Mouse (Mus musculus) forebrain, embryonic 10.5 days (tissue): Measurements from ENCODE around the gene Tjp3. TPM values are rescaled to one million over a fixed set of nuclear protein-coding genes. Genes with fewer than 3 reads are reported as not detected.
A peak's percentile ranks its signal among the peaks of the same experiment; 100 is the strongest.

Source experiments
- DNase-seq: peaks from one replicate; pipeline ENCODE4 v3.0.0-alpha.2; 2017; ENCODE audit warnings: low spot score; ENCODE audit errors: extremely low spot score
- H3K27ac ChIP-seq: fragments of 300-500 bp; sonication (generic); 2 replicates; pipeline ENCODE4 v1.5.1; 2016; ENCODE audit warnings: mild to moderate bottlenecking
- H3K27me3 ChIP-seq: fragments of 300-500 bp; sonication (generic); 2 replicates; pipeline ENCODE4 v1.6.1; 2016; ENCODE audit warnings: mild to moderate bottlenecking; ENCODE audit not compliant: poor library complexity, severe bottlenecking
- H3K36me3 ChIP-seq: fragments of 300-500 bp; sonication (generic); replicated peaks from 2 replicates; pipeline ENCODE4 v1.6.1; 2016; ENCODE audit warnings: mild to moderate bottlenecking, moderate library complexity
- H3K4me1 ChIP-seq: fragments of 300-500 bp; sonication (generic); 2 replicates; pipeline ENCODE4 v1.6.1; 2016
- H3K4me3 ChIP-seq: fragments of 300-500 bp; sonication (generic); 2 replicates; pipeline ENCODE4 v1.5.1; 2016; ENCODE audit warnings: mild to moderate bottlenecking, moderate library complexity
- H3K9me3 ChIP-seq: fragments of 300-500 bp; sonication (generic); 2 replicates; pipeline ENCODE4 v1.6.1; 2016; ENCODE audit warnings: mild to moderate bottlenecking, moderate library complexity
- whole genome bisulfite sequencing: fragments of 180-500 bp; shearing (Covaris S2); methylation state at CpG from one replicate; pipeline ENCODE4 v1.1.7; 2016; 5-methylcytosine and 5-hydroxymethylcytosine counted together
- polyA plus RNA-seq: library from polyadenylated mRNA; unstranded; fragments of >200 nt; fragmentation: Nextera tagmentation; extraction: Ambion mirVana; gene quantifications from 2 replicates; pipeline ENCODE4 v1.2.1, GENCODE M21; 2016

Tjp3 gene
- polyA plus RNA-seq, 1 experiment from 2014 or later: 8.8 TPM

GRCm38 (mm10) chr10:81268643-81269412 lies 22.6 kb downstream of the Tjp3 start:
- Histone ChIP-seq H3K27ac (peak overlapping the region; percentile 87), H3K4me1 (peaks cover 30% of the 10 kb centered on the region), H3K4me3 (peak overlapping the region; percentile 78), H3K36me3 (peaks cover 65% of the 10 kb centered on the region), H3K9me3 (no peaks in the 10 kb centered on the region), H3K27me3 (no peaks in the 10 kb centered on the region)
- DNase-seq: no peak
- 83% methylated on average over 16 of the region's 16 CpGs for WGBS

- no peaks in the 10 kb centered on the region for H3K9me3 ChIP-seq
- H3K36me3 ChIP-seq: peaks cover 65% of the 10 kb centered on the region
- WGBS: 5% methylated on average over 23 of the region's 23 CpGs
Measured at GRCm38 (mm10) chr10:81268056-81268455, 23.3 kb downstream of the Tjp3 start.

GRCm38 (mm10) chr10:81266211-81267105 lies 24.9 kb downstream of the Tjp3 start, which contains the start of the genes Mrpl54 and Apba3:
TSS of gene Mrpl54 (minus strand) at chr10:81266934.
TSS of gene Apba3 (plus strand) at chr10:81266960.
- Histone ChIP-seq H3K4me1 (peaks cover 30% of the 10 kb centered on the region), H3K27me3 (no peaks in the 10 kb centered on the region), H3K4me3 (peak within 1 kb of the TSS; percentile 78), H3K9me3 (no peaks in the 10 kb centered on the region), H3K27ac (peak within 1 kb of the TSS; percentile 95), H3K36me3 (peaks cover 65% of the 10 kb centered on the region)
- WGBS: under 1% methylated on average over 48 of the region's 48 CpGs
- peak; percentile 94 for DNase-seq

More at GRCm38 (mm10) chr10:81268056-81268455, 23.3 kb downstream of the Tjp3 start:
- Histone ChIP-seq H3K27ac (peak overlapping the region; percentile 87), H3K4me3 (peak overlapping the region; percentile 78), H3K4me1 (peaks cover 30% of the 10 kb centered on the region), H3K27me3 (no peaks in the 10 kb centered on the region)
- peak; percentile 77 for DNase-seq

GRCm38 (mm10) chr10:81265540-81265939 lies 25.8 kb downstream of the Tjp3 start:
- H3K9me3 ChIP-seq: peaks cover 3% of the 10 kb centered on the region; the same call in 1 of the 2 replicates
- H3K27me3 ChIP-seq: peaks cover 7% of the 10 kb centered on the region
- peaks cover 65% of the 10 kb centered on the region for H3K36me3 ChIP-seq
- H3K4me3 ChIP-seq: peak overlapping the region; percentile 61
- WGBS: 95% methylated on average over 8 of the region's 8 CpGs
- DNase-seq: no peak
- peak overlapping the region; percentile 62 for H3K27ac ChIP-seq
- H3K4me1 ChIP-seq: peaks cover 30% of the 10 kb centered on the region

GRCm38 (mm10) chr10:81261025-81261424 lies 30.4 kb downstream of the Tjp3 start:
- no peak overlapping the region for H3K27ac ChIP-seq
- WGBS: 88% methylated on average over 4 of the region's 4 CpGs
- peaks cover 52% of the 10 kb centered on the region for H3K27me3 ChIP-seq
- no peak overlapping the region for H3K4me3 ChIP-seq
- peaks cover 38% of the 10 kb centered on the region for H3K4me1 ChIP-seq
- peaks cover 6% of the 10 kb centered on the region; the same call in 1 of the 2 replicates for H3K9me3 ChIP-seq
- H3K36me3 ChIP-seq: peaks cover 56% of the 10 kb centered on the region
- no peak for DNase-seq

GRCm38 (mm10) chr10:81259225-81259884 lies 32.0 kb downstream of the Tjp3 start:
- WGBS: 55% methylated on average over 21 of the region's 21 CpGs
- peak overlapping the region; percentile 2; the same call in 1 of the 2 replicates for H3K4me3 ChIP-seq
- H3K27ac ChIP-seq: 0 out of 2 replicates have a peak overlapping the region, but pooled peaks have one; percentile 26
- H3K4me1 ChIP-seq: peaks cover 27% of the 10 kb centered on the region
- DNase-seq: no peak
- H3K9me3 ChIP-seq: peaks cover 6% of the 10 kb centered on the region; the same call in 1 of the 2 replicates
- H3K27me3 ChIP-seq: peaks cover 65% of the 10 kb centered on the region
- H3K36me3 ChIP-seq: peaks cover 43% of the 10 kb centered on the region

GRCm38 (mm10) chr10:81257158-81258039 lies 34.0 kb downstream of the Tjp3 start:
- Histone ChIP-seq H3K4me1 (peaks cover 38% of the 10 kb centered on the region), H3K36me3 (peaks cover 23% of the 10 kb centered on the region), H3K4me3 (peak overlapping the region; percentile 60), H3K27me3 (peaks cover 84% of the 10 kb centered on the region), H3K27ac (peak overlapping the region; percentile 69), H3K9me3 (peaks cover 6% of the 10 kb centered on the region; the same call in 1 of the 2 replicates)
- WGBS: 2% methylated on average over 62 of the region's 62 CpGs
- peak; percentile 46 for DNase-seq

DNA sequence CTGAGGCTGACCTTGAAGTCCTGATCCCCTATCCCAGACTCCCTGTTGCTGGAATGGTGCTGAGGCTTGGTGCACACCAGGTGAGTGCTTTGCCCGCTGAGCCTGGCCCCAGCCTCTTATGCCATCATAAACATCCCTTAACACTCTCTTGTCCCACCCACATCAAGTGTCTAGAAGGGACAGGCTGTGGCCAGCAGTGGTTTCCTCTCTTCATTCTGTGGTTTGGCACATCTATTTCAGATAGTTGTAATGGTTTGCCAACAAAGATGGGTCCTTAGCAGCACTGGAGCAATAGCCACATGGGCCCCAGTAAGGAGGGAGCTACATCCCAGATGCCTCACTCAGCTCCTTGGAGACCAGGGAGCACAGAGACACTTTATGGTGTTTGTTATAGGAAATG lies 36.5 kb downstream of the Tjp3 start:
- Histone ChIP-seq H3K27me3 (peaks cover 93% of the 10 kb centered on the region), H3K4me3 (no peak overlapping the region)
- WGBS: 61% methylated on average over 1 of the region's 1 CpGs

DNA sequence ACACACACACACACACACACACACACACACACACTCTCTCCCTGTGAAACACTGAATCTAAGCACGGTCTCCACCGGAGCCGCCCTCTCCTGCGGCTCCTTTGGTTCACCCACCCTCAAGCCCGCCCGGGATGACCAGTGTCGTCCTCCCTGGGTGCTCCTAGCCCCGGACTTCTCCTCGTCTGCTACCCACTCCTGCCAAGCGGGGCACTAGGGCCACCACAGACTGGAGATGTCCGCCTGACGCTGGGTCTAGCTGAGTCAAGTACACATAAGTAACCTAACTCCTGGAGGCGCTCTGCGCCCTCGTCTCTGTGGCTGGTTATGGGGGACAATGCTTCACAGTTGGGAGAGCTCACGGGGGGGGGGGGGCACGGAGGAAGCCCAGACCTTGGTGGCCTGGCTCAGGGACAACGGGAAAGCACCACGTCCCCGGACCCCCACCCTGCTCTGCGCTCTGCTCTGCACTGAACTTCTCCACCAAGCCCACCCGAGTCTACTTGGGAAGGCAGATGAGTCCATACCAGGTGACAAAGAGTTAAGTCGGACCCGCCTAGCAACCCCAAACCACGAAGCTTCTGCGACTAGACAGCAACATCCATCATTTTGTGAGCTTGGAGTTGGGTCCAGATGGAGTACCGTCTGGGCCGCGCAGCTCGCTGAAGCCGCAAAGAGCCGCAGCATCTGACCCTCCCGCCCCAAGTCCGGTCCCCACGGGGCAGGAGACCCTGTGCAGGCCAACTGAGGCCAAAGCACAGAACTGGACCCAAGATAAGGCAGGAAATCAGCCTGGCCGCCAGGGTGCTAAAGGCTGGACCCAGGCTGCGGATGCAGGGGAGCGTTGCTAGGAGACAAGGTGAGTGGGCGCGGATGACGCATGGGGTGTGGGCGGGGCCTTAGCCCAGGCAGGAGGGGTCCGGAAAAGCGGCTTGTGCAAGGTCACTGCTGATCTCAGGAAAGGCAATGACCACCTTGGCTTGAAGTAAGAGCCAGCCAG lies 38.7 kb downstream of the Tjp3 start, which contains the start of gene Matk:
Gene Matk (plus strand): TSS at position 512 of the 996 bp plus-strand sequence.
- Histone ChIP-seq H3K27ac (peak within 1 kb of the TSS; percentile 7; the same call in 1 of the 2 replicates), H3K4me3 (peak within 1 kb of the TSS; percentile 34), H3K27me3 (peaks cover 72% of the 10 kb centered on the region), H3K9me3 (no peaks in the 10 kb centered on the region), H3K36me3 (no peaks in the 10 kb centered on the region), H3K4me1 (peaks cover 42% of the 10 kb centered on the region)
- DNase-seq: peak; percentile 67
- WGBS: 8% methylated on average over 44 of the region's 44 CpGs

More for the DNA sequence above, 36.5 kb downstream of the Tjp3 start:
- Histone ChIP-seq H3K4me1 (peaks cover 48% of the 10 kb centered on the region), H3K9me3 (no peaks in the 10 kb centered on the region), H3K27ac (no peak overlapping the region), H3K36me3 (no peaks in the 10 kb centered on the region)
- no peak for DNase-seq

DNA sequence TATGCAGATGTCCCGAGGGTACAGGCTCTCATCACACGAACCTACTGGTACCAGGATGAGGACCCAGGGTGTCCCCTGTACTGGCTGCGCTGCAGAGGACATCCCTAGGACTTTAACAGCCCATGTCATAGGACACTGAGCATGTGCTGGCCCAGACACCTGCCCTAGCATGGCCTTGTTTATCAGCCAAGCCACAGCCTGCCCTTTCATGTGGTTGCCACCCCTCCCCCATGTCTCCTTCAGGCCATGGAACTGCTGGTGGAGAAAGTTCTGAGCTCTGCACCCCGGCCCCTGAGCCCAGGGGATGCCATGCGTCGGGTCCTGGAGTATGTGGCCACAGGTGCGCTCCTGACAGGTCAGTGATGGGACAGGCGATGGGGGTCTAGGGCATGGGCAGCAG lies 41.9 kb downstream of the Tjp3 start:
- no peak for DNase-seq
- no peaks in the 10 kb centered on the region for H3K9me3 ChIP-seq
- WGBS: 87% methylated on average over 8 of the region's 8 CpGs
- no peak overlapping the region for H3K4me3 ChIP-seq
- no peaks in the 10 kb centered on the region for H3K36me3 ChIP-seq
- peaks cover 69% of the 10 kb centered on the region for H3K27me3 ChIP-seq
- H3K27ac ChIP-seq: no peak overlapping the region
- H3K4me1 ChIP-seq: peaks cover 50% of the 10 kb centered on the region
